Mouse (Mus musculus) hindbrain, embryonic 16.5 days (tissue): ENCODE data around the gene Lrrc19. TPM values are rescaled to one million over a fixed set of nuclear protein-coding genes. Genes with fewer than 3 reads are reported as not detected.
A peak's percentile ranks its signal among the peaks of the same experiment; 100 is the strongest.
"Not testable (repeated sequence)": the region's sequence is repeated elsewhere in the genome, so short reads cannot be mapped to it uniquely, and the experiment has no call there.

Source experiments
- ATAC-seq: fragments of 200-750 bp; cut with Nextera tagmentation; 2 replicates; pipeline ENCODE4 v1.8.0; 2017; ENCODE audit warnings: moderate TSS enrichment, moderate library complexity
- H3K27ac ChIP-seq: fragments of 300-500 bp; sonication (generic); 2 replicates; pipeline ENCODE4 v1.5.1; 2014; ENCODE audit warnings: low read depth, mild to moderate bottlenecking, control low read depth, low read length, moderate library complexity
- H3K27me3 ChIP-seq: fragments of 300-500 bp; sonication (generic); replicated peaks from 2 replicates; pipeline ENCODE4 v1.6.1; 2014; ENCODE audit warnings: low read length; ENCODE audit not compliant: control insufficient read depth, insufficient read depth
- H3K36me3 ChIP-seq: fragments of 300-500 bp; sonication (generic); 2 replicates; pipeline ENCODE4 v1.6.1; 2014; ENCODE audit warnings: mild to moderate bottlenecking, low read length, moderate library complexity, mixed read lengths; ENCODE audit not compliant: control insufficient read depth, insufficient read depth
- H3K4me1 ChIP-seq: fragments of 300-500 bp; sonication (generic); 2 replicates; pipeline ENCODE4 v1.6.1; 2014; ENCODE audit warnings: low read depth, low read length; ENCODE audit not compliant: control insufficient read depth, insufficient read depth
- H3K4me2 ChIP-seq: fragments of 300-500 bp; sonication (generic); 2 replicates; pipeline ENCODE4 v1.6.1; 2014; ENCODE audit warnings: mild to moderate bottlenecking, low read length, control low read depth, moderate library complexity
- H3K4me3 ChIP-seq: fragments of 300-500 bp; sonication (generic); 2 replicates; pipeline ENCODE4 v1.5.1; 2014; ENCODE audit warnings: mild to moderate bottlenecking, low read length, control low read depth, moderate library complexity
- H3K9ac ChIP-seq: fragments of 300-500 bp; sonication (generic); 2 replicates; pipeline ENCODE4 v1.6.1; 2014; ENCODE audit warnings: low read depth, mild to moderate bottlenecking, control low read depth, low read length, moderate library complexity
- H3K9me3 ChIP-seq: fragments of 300-500 bp; sonication (generic); 2 replicates; pipeline ENCODE4 v1.6.1; 2014; ENCODE audit warnings: mild to moderate bottlenecking, low read length, moderate library complexity; ENCODE audit not compliant: control insufficient read depth
- WGBS: fragments of 180-500 bp; shearing (Covaris S2); extraction: QIAGEN DNeasy Blood & Tissue Kit; methylation state at CpG from one replicate; pipeline ENCODE4 v1.1.7; 2014; 5-methylcytosine and 5-hydroxymethylcytosine counted together
- polyA plus RNA-seq: library from polyadenylated mRNA; unstranded; fragments of >200 nt; fragmentation: Nextera tagmentation; extraction: Ambion mirVana; gene quantifications from 2 replicates; pipeline ENCODE4 v1.2.1, GENCODE M21; 2015

Gene Lrrc19
- polyA plus RNA-seq, result 0.21 and 0.22 TPM in 2 replicates

- Histone ChIP-seq H3K27ac (no peak within 1 kb of the TSS), H3K27me3 (no peaks in the 10 kb centered on the region), H3K9me3 (no peaks in the 10 kb centered on the region), H3K4me2 (no peak within 1 kb of the TSS), H3K4me3 (no peak within 1 kb of the TSS), H3K36me3 (peaks cover 2% of the 10 kb centered on the region), H3K9ac (no peak within 1 kb of the TSS), H3K4me1 (no peaks in the 10 kb centered on the region)
- 93% methylated on average over 3 of the region's 3 CpGs for WGBS
- no peak for ATAC-seq
These were observed at the start of gene Lrrc19 for GRCm38 (mm10) chr4:94649920-94650319. Lrrc19 (minus strand) TSS chr4:94650144.

GRCm38 (mm10) chr4:94696368-94696767 lies 46.4 kb upstream of the Lrrc19 start:
- WGBS, result 80% methylated on average over 3 of the region's 3 CpGs
- Histone ChIP-seq H3K9me3 (no peaks in the 10 kb centered on the region), H3K9ac (no peak overlapping the region), H3K4me3 (no peak overlapping the region), H3K36me3 (no peaks in the 10 kb centered on the region; the same call in 1 of the 2 replicates), H3K4me1 (no peaks in the 10 kb centered on the region), H3K4me2 (no peak overlapping the region), H3K27ac (no peak overlapping the region), H3K27me3 (no peaks in the 10 kb centered on the region)
- ATAC-seq, result no peak

GRCm38 (mm10) chr4:94692175-94692574 lies 42.2 kb upstream of the Lrrc19 start:
- WGBS, result 92% methylated on average over 2 of the region's 2 CpGs
- no peak for ATAC-seq
- no peaks in the 10 kb centered on the region for H3K9me3 ChIP-seq
- H3K36me3 ChIP-seq, result peaks cover 6% of the 10 kb centered on the region
- no peak overlapping the region for H3K27ac ChIP-seq
- H3K4me3 ChIP-seq, result no peak overlapping the region
- no peaks in the 10 kb centered on the region for H3K4me1 ChIP-seq
- no peaks in the 10 kb centered on the region for H3K27me3 ChIP-seq
- no peak overlapping the region for H3K4me2 ChIP-seq
- no peak overlapping the region for H3K9ac ChIP-seq

GRCm38 (mm10) chr4:94691078-94691477 lies 41.1 kb upstream of the Lrrc19 start:
- Histone ChIP-seq H3K36me3 (peaks cover 9% of the 10 kb centered on the region), H3K4me1 (no peaks in the 10 kb centered on the region), H3K9ac (no peak overlapping the region), H3K27ac (no peak overlapping the region), H3K4me2 (no peak overlapping the region), H3K9me3 (no peaks in the 10 kb centered on the region), H3K4me3 (no peak overlapping the region), H3K27me3 (no peaks in the 10 kb centered on the region)
- no peak for ATAC-seq
- 90% methylated on average over 4 of the region's 4 CpGs for WGBS

- H3K27me3 ChIP-seq, H3K27ac ChIP-seq, H3K9ac ChIP-seq, H3K4me1 ChIP-seq, H3K9me3 ChIP-seq, H3K4me3 ChIP-seq, ATAC-seq, H3K4me2 ChIP-seq, H3K36me3 ChIP-seq: not testable (repeated sequence)
- WGBS, result 100% methylated on average over 2 of the region's 2 CpGs
These were observed 39.9 kb upstream of the Lrrc19 start for GRCm38 (mm10) chr4:94689804-94690203.

GRCm38 (mm10) chr4:94683305-94683704 lies 33.4 kb upstream of the Lrrc19 start:
- 86% methylated on average over 5 of the region's 5 CpGs for WGBS
- Histone ChIP-seq H3K9ac (no peak overlapping the region), H3K27me3 (no peaks in the 10 kb centered on the region), H3K27ac (no peak overlapping the region), H3K36me3 (peaks cover 8% of the 10 kb centered on the region), H3K9me3 (no peaks in the 10 kb centered on the region), H3K4me2 (no peak overlapping the region), H3K4me3 (no peak overlapping the region), H3K4me1 (no peaks in the 10 kb centered on the region)
- ATAC-seq, result no peak

- 84% methylated on average over 1 of the region's 1 CpGs for WGBS
These were observed 32.1 kb upstream of the Lrrc19 start for GRCm38 (mm10) chr4:94682029-94682428.

GRCm38 (mm10) chr4:94681181-94681580 lies 31.2 kb upstream of the Lrrc19 start:
- no peaks in the 10 kb centered on the region for H3K9me3 ChIP-seq
- H3K4me1 ChIP-seq, result no peaks in the 10 kb centered on the region
- 91% methylated on average over 2 of the region's 2 CpGs for WGBS
- H3K27ac ChIP-seq, result no peak overlapping the region
- peaks cover 3% of the 10 kb centered on the region for H3K36me3 ChIP-seq
- H3K4me3 ChIP-seq, result no peak overlapping the region
- no peak overlapping the region for H3K9ac ChIP-seq
- no peak for ATAC-seq
- no peak overlapping the region for H3K4me2 ChIP-seq
- H3K27me3 ChIP-seq, result no peaks in the 10 kb centered on the region

More at GRCm38 (mm10) chr4:94682029-94682428, 32.1 kb upstream of the Lrrc19 start:
- no peak overlapping the region for H3K9ac ChIP-seq
- no peak overlapping the region for H3K27ac ChIP-seq
- H3K4me3 ChIP-seq, result no peak overlapping the region
- H3K27me3 ChIP-seq, result no peaks in the 10 kb centered on the region
- ATAC-seq, result no peak
- H3K9me3 ChIP-seq, result no peaks in the 10 kb centered on the region
- no peak overlapping the region for H3K4me2 ChIP-seq
- peaks cover 4% of the 10 kb centered on the region for H3K36me3 ChIP-seq
- H3K4me1 ChIP-seq, result no peaks in the 10 kb centered on the region

GRCm38 (mm10) chr4:94680662-94681061 lies 30.7 kb upstream of the Lrrc19 start:
- H3K36me3 ChIP-seq, result peaks cover 3% of the 10 kb centered on the region
- WGBS, result 95% methylated on average over 2 of the region's 2 CpGs
- H3K9me3 ChIP-seq, result no peaks in the 10 kb centered on the region
- H3K9ac ChIP-seq, result no peak overlapping the region
- no peak for ATAC-seq
- no peak overlapping the region for H3K27ac ChIP-seq
- no peak overlapping the region for H3K4me2 ChIP-seq
- H3K4me1 ChIP-seq, result no peaks in the 10 kb centered on the region
- no peak overlapping the region for H3K4me3 ChIP-seq
- H3K27me3 ChIP-seq, result no peaks in the 10 kb centered on the region

- H3K9me3 ChIP-seq, result no peaks in the 10 kb centered on the region
- no peaks in the 10 kb centered on the region for H3K27me3 ChIP-seq
- no peak overlapping the region for H3K27ac ChIP-seq
- WGBS, result 46% methylated on average over 1 of the region's 1 CpGs
- ATAC-seq, result peak; percentile 80
- H3K9ac ChIP-seq, result no peak overlapping the region
- H3K36me3 ChIP-seq, result no peaks in the 10 kb centered on the region
- no peak overlapping the region for H3K4me3 ChIP-seq
- H3K4me1 ChIP-seq, result no peaks in the 10 kb centered on the region
- H3K4me2 ChIP-seq, result no peak overlapping the region
These were observed 19.8 kb upstream of the Lrrc19 start for GRCm38 (mm10) chr4:94669718-94670117.
